Mouse (Mus musculus) G1E (cell line): ENCODE results near the gene Rgl1. TPM values are rescaled to one million over a fixed set of nuclear protein-coding genes. Genes with fewer than 3 reads are reported as not detected.

Experiments used
- ATAC-seq: 2 replicates; pipeline ENCODE4 v1.8.0; 2016; ENCODE audit warnings: mild to moderate bottlenecking; ENCODE audit not compliant: insufficient number of reproducible peaks, poor library complexity, low FRiP score, severe bottlenecking; ENCODE audit errors: extremely low read depth
- DNase-seq: peaks from one replicate; pipeline ENCODE4 v3.0.0; 2012; ENCODE audit warnings: low spot score
- H3K27me3 ChIP-seq: 2 replicates; pipeline ENCODE4 v1.6.1; 2012; ENCODE audit warnings: mild to moderate bottlenecking, low read length, inconsistent platforms; ENCODE audit not compliant: insufficient read depth
- H3K36me3 ChIP-seq: replicated peaks from 2 replicates; pipeline ENCODE3; 2012; ENCODE audit warnings: mild to moderate bottlenecking, inconsistent platforms
- H3K4me1 ChIP-seq: 2 replicates; pipeline ENCODE4 v1.6.1; 2012; ENCODE audit warnings: low read depth, low read length, inconsistent platforms, mixed read lengths; ENCODE audit not compliant: insufficient read depth
- H3K4me3 ChIP-seq: 2 replicates; pipeline ENCODE4 v1.5.1; 2012; ENCODE audit warnings: low read depth, mild to moderate bottlenecking, inconsistent platforms, low read length, moderate library complexity, mixed read lengths
- H3K9me3 ChIP-seq: replicated peaks from 2 replicates; pipeline ENCODE4 v1.6.1; 2012; ENCODE audit warnings: inconsistent platforms
- CTCF ChIP-seq: IDR thresholded peaks from 2 replicates; pipeline ENCODE4 v1.5.1; 2012; ENCODE audit warnings: low read depth, low read length, inconsistent platforms, mixed read lengths
- GATA1 ChIP-seq: IDR thresholded peaks from 2 replicates; pipeline ENCODE4 v1.6.1; 2012; ENCODE audit warnings: borderline replicate concordance, low read length, inconsistent platforms, mixed read lengths
- GATA2 ChIP-seq: IDR thresholded peaks from 2 replicates; pipeline ENCODE4 v1.6.1; 2012; ENCODE audit warnings: low read depth, low read length, inconsistent platforms, borderline replicate concordance
- POLR2AphosphoS5 ChIP-seq: IDR thresholded peaks from 2 replicates; pipeline ENCODE4 v1.6.1; 2012; ENCODE audit warnings: low read depth, low read length, inconsistent platforms; ENCODE audit not compliant: insufficient replicate concordance
- TAL1 ChIP-seq: conservative IDR thresholded peaks from 2 replicates; pipeline ENCODE4 v1.6.1; 2012; ENCODE audit warnings: low read depth, low read length, inconsistent platforms, mixed read lengths
- polyA plus RNA-seq: library from polyadenylated mRNA; stranded (reverse); fragments of >175 nt; gene quantifications from 2 replicates; pipeline ENCODE4 v1.2.3, GENCODE M21; 2012
- total RNA-seq, 2 experiments: library from RNA; stranded (forward) in 1 of 2; stranded (reverse) in 1 of 2; fragments of 200-1000 nt in 1 of 2; fragments of >200 nt in 1 of 2; fragmentation: Nextera tagmentation in 1 of 2; gene quantifications; 2 replicates each; pipeline ENCODE4 v1.2.3; 2014 to 2017

The Rgl1 gene
- total and polyA plus RNA-seq, 3 experiments, result 0.21 to 5.7 (median 4.0) TPM

DNA sequence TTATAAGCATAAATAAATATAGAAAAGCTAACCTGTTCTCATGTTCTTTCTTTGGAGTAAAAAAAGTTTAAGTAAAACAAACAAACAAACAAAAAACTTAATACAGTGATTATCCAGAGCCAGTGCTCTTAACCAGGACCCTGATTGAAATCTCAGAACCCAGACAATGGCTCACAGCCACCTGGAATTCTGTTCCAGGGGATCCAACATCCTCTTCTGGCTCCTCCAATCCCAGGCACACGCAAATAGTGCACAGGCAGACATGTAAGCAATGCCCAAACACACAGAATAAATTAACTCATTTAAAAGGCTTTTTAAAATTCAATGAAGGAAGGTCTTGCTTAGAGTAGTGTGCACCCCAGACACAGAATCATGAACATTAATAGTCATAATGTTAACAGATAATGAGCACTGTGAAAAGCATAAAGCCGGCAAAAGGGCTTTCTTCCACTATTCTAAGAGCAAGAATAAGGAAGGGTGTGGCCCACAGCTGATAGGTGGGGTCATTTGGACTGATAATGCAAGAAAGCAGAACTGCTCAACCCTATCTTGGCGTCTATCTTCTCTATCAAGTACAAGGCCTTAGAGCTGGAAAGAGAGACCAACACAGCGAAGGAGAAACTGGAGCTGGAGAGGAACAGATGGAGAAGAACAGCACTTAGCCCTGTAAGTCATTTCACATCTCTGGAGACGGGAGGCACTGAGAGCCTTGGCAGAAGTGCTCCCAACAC, 160.1 kb downstream of the Rgl1 start:
- H3K36me3 ChIP-seq, result no peaks in the 10 kb centered on the region
- 0 out of 2 replicates have a peak, but pooled peaks cover 4% of the 10 kb centered on the region for H3K27me3 ChIP-seq
- DNase-seq (no peak), ATAC-seq (peak; percentile 89)
- H3K4me3 ChIP-seq, result no peak overlapping the region
- TF ChIP-seq CTCF (no peak), GATA1 (no peak)
- H3K9me3 ChIP-seq, result peaks cover 10% of the 10 kb centered on the region
- H3K4me1 ChIP-seq, result peaks cover 9% of the 10 kb centered on the region

DNA sequence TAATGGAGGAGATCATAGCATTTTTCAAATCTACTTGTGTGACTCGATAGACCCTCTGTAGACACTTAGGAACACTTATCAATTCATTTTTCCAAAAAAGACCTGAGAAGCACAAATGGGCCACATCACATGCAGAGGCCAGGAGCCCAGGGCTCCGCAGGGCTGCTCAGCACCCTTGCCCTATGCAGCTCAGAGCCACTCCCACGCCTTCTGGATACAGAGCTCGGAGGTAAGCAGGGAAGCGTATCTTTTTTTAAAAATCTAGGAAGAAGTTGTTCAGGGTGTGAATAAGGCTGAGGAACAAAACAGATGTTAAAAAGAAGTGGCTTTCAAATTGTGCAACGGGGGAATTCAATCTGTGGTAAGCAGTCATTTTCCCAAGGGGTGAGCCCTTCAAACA, 162.0 kb downstream of the Rgl1 start:
- H3K36me3 ChIP-seq, result no peaks in the 10 kb centered on the region
- peaks cover 12% of the 10 kb centered on the region; the same call in 1 of the 2 replicates for H3K9me3 ChIP-seq
- no peak for TF ChIP-seq CTCF
- TF ChIP-seq POLR2AphosphoS5, result no peak
- TF ChIP-seq GATA2, result no peak
- TF ChIP-seq GATA1, result no peak
- no peak for TF ChIP-seq TAL1
- H3K27me3 ChIP-seq, result 0 out of 2 replicates have a peak, but pooled peaks cover 4% of the 10 kb centered on the region
- no peak for DNase-seq
- peaks cover 9% of the 10 kb centered on the region for H3K4me1 ChIP-seq
- no peak overlapping the region for H3K4me3 ChIP-seq
- no peak for ATAC-seq

GRCm38 (mm10) chr1:152603628-152604027, 162.5 kb downstream of the Rgl1 start:
- Histone ChIP-seq H3K4me1 (peaks cover 9% of the 10 kb centered on the region), H3K9me3 (peaks cover 12% of the 10 kb centered on the region; the same call in 1 of the 2 replicates), H3K4me3 (no peak overlapping the region), H3K36me3 (no peaks in the 10 kb centered on the region), H3K27me3 (0 out of 2 replicates have a peak, but pooled peaks cover 4% of the 10 kb centered on the region)
- ATAC-seq (no peak), DNase-seq (no peak)
- TF ChIP-seq CTCF (no peak), POLR2AphosphoS5 (no peak), GATA1 (no peak), TAL1 (no peak), GATA2 (no peak)

GRCm38 (mm10) chr1:152600494-152600893, 165.7 kb downstream of the Rgl1 start:
- no peaks in the 10 kb centered on the region for H3K36me3 ChIP-seq
- DNase-seq (no peak), ATAC-seq (no peak)
- H3K9me3 ChIP-seq, result peaks cover 9% of the 10 kb centered on the region; the same call in 1 of the 2 replicates
- H3K4me1 ChIP-seq, result no peaks in the 10 kb centered on the region
- H3K27me3 ChIP-seq, result no peaks in the 10 kb centered on the region
- no peak for TF ChIP-seq GATA2
- no peak for TF ChIP-seq TAL1
- no peak for TF ChIP-seq GATA1
- no peak for TF ChIP-seq POLR2AphosphoS5
- TF ChIP-seq CTCF, result no peak
- H3K4me3 ChIP-seq, result no peak overlapping the region

GRCm38 (mm10) chr1:152599347-152599746, 166.8 kb downstream of the Rgl1 start:
- Histone ChIP-seq H3K9me3 (peaks cover 9% of the 10 kb centered on the region; the same call in 1 of the 2 replicates), H3K4me3 (no peak overlapping the region), H3K27me3 (no peaks in the 10 kb centered on the region), H3K4me1 (no peaks in the 10 kb centered on the region), H3K36me3 (no peaks in the 10 kb centered on the region)
- TF ChIP-seq GATA2 (no peak), POLR2AphosphoS5 (no peak), CTCF (no peak), TAL1 (no peak), GATA1 (no peak)
- DNase-seq (no peak), ATAC-seq (no peak)

DNA sequence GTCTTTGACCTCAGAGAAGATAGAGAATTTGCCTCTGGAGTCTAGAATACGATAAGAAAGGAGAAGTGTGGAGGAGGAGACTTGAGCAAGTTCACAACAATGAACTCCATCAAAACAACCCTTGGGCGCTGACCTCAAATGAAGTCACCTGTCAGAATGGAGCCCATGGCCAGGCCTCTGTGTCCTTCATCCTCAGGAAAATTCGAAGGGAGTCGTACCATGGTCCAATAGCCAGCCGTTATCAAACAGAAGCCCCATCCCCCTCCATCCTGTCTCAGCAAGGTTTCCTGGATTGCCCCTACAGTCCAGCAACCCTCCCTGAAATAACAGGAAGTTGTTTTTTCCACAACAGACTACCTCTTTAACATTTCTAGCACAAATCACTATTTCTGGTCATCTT, 171.5 kb downstream of the Rgl1 start:
- no peak overlapping the region for H3K4me3 ChIP-seq
- no peak for DNase-seq
- no peak for ATAC-seq
- peaks cover 2% of the 10 kb centered on the region; the same call in 1 of the 2 replicates for H3K9me3 ChIP-seq
- peaks cover 2% of the 10 kb centered on the region; the same call in 1 of the 2 replicates for H3K27me3 ChIP-seq
- TF ChIP-seq TAL1, result no peak
- no peak for TF ChIP-seq GATA2
- TF ChIP-seq GATA1, result no peak
- TF ChIP-seq CTCF, result no peak
- TF ChIP-seq POLR2AphosphoS5, result no peak
- no peaks in the 10 kb centered on the region for H3K36me3 ChIP-seq
- H3K4me1 ChIP-seq, result no peaks in the 10 kb centered on the region
